Mouse (Mus musculus): ENCODE data around the gene Gm45713. TPM values are rescaled to one million over a fixed set of nuclear protein-coding genes. Genes with fewer than 3 reads are reported as not detected.

Gene Gm45713
- not detected for polyA plus RNA-seq (2014; fragmentation: Illumina TruSeq; extraction: RNeasy Lipid Tissue Mini Kit (QIAGEN cat#74804); ENCODE audit: low read depth, low replicate concordance)

DNA sequence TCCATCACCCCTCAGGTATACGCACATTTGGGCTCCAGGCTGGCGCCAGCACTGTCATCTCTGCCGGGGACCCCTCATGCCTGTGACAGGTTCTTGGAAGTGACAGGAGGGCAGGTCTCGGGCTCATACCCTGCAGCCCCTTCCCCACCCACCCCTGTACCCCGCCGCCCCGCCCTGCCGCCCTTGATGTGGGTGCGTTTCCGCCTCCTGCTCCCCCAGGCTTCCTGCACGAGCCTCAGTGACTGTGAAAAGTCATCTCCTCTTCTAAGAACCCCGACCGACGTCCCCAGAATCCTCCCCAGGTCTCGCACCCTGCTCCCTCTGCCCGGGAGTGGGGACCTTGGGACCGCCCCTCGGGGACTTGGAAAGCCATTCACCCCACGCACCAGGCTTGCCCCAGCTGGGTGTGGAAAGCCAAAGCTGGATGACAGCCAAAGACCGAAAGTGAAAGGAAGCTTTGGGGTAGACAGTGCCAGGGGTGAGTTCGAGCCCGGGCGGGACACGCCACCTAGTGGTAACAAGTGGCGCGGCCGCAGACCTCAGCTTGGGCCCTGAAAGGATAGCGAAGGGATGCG is at the start of gene Gm45713, which contains the start of gene Flt3l:
Gene Gm45713 (minus strand): TSS at position 239 of the 575 bp plus-strand sequence.
Gene Flt3l (minus strand): TSS at position 440 of the 575 bp plus-strand sequence.

DNA sequence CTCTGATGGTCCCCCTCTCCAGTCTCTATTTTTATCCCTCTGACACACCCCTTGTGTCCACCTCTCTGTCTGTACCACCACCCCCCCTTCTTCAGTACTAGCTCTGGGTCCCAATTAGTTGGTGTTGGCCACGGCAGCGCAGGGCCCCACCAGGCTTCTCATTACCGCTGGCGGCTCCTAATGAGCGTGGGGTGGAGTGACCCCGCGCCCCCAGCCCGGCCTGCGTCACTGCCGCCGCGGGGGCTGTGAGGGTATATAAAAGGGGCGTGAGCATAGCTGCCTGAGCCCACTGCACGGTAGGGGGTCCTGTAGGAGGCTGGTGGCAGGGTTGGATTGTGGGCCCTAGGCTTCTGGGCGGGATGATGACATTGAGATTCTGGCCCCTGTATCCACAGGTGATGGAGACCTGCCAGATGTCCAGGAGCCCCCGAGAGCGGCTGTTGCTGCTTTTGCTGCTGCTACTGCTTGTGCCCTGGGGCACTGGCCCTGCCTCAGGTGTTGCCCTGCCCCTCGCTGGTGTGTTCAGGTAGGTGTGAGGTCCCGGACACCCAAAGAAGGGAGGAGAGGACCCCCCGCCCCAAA is 45.0 kb upstream of the Gm45713 start, which contains the start of gene Pth2:
Gene Pth2 (plus strand): TSS at position 100 of the 582 bp plus-strand sequence.

DNA sequence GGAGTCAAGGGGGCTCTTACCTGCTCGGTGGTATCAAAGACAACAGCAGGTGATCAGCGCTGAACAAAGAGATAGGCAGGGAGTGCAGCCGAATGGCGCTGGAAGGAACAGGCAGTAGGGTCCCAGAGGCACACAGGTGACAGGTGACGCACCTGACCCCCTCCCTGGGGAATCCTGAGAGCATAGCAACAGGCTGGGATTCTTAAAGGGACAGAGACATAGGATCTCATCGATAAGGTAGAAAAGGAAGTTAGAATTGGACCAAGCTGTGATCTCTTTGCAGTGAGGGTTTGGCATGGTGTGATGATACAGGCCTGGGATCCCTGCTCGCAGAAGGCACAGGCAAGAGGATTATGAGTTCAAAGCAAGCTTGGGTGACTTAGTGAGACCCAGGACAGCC is 43.4 kb upstream of the Gm45713 start, which contains the start of gene Gfy:
Gene Gfy (minus strand): TSS at position 101 of the 400 bp plus-strand sequence.

DNA sequence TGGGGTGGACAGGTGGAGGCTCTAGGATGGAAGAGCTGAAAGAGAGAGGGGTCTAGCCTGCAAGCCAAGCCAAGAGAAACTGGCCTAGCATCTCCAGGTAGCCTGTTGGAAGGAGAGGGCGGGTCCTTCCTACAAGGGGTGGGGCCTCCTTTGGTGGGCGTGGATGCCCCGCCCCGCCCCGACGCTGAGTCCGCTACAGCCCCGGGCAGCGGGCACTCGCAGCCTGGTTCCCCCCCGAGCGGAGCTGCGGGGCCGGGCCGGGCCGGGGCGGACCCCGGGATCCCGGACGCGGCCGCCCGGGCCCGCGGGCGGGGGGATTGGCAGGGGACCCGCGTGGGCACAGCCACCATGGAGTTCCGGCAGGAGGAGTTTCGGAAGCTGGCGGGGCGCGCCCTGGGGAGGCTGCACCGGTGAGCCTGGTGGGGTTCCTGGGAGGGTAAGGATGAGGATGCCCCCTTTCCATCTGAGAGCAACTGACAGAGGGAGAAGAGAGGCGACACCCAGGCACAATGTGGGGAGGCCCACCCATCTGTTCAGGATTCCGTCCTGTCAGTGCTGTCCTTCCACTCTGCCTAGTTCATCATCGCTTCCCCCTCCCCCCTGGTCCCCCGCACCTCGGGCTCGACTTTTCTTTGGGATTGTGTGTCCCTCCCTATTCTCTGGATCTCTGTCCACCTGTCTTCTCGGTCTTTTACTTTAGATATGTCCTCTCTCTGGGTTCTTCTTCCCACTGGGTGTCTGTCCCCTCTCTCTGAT is 27.9 kb upstream of the Gm45713 start, which contains the start of gene Slc17a7:
Gene Slc17a7 (plus strand): TSS at position 215 of the 756 bp plus-strand sequence.

DNA sequence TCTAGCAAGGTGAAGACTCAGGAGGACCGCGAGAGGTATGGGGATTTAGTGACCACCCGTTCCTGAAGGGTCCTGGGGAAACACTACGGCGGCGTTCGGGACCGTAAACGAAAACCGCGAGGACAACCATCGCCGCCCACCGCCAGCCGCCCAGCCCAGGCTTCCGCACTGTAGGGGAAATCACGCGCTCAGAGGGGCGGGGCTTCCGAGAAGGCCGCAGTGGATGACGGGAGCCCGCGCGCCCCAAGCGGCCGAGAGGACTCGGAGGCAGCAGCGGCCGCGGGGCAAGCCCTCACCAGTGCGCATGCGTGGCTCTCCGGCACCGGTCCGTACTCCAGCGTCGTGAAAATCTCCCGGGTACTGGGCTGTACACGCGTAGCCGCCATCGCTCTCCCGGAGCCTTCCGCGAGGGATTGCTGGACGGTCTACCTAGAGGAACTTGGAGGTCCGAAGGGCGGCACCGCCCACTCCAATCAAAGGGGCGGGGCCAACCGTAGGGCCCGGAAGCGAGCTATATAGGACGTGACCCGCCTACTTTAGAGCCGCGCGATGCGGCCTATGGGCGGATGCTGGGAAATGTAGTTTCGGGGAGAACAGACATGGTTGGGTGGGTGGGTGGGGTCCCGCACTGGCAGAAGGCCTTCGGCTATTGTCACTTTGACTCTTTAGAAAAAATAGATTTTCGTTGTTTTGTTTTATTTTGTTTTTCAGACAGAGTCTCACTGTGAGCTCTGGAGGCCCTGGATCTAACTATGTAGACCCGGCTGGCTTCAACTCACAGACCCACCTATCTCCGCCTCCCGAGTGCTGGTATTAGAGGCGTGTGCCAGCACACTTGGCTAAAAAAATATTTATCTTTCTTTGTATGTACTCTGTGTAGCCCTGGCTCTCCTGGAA is 18.3 kb upstream of the Gm45713 start, which contains the start of the genes Pih1d1 and Aldh16a1:
Gene Pih1d1 (plus strand): TSS at position 208 of the 897 bp plus-strand sequence.
Gene Aldh16a1 (minus strand): TSS at position 489 of the 897 bp plus-strand sequence.

DNA sequence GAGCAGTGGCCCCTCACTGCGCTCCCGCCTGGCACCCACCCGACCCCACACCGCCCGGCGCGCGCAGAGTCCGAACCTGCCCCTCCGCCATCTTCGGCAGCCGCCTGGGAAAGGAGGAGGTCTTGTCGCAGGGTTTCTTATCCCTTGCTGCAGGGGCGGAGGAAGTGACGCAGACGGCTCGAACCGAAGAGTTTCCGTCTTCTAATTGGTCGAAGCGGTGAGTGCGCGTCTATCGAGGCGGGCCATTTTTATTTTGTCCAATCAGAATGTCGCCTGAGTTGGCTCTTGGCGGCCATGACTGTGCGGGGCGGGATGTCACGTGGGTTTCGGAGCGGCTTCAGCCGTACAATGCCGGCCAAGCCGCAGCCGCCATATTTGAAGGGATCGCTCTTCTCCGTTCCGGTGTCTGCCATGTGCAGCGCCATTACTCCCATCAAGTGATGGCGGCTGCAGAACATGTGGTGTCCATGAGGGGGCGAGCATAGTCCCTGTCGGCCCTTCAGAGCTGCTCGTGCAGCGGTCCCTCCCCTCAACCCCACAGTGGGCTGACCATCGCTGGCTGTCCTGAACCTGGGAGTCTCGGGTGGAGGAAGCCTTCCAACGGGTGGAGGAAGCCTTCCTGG is 7.3 kb downstream of the Gm45713 start, which contains the start of gene Rpl13a:
Gene Rpl13a (minus strand): TSS at position 138 of the 623 bp plus-strand sequence.

DNA sequence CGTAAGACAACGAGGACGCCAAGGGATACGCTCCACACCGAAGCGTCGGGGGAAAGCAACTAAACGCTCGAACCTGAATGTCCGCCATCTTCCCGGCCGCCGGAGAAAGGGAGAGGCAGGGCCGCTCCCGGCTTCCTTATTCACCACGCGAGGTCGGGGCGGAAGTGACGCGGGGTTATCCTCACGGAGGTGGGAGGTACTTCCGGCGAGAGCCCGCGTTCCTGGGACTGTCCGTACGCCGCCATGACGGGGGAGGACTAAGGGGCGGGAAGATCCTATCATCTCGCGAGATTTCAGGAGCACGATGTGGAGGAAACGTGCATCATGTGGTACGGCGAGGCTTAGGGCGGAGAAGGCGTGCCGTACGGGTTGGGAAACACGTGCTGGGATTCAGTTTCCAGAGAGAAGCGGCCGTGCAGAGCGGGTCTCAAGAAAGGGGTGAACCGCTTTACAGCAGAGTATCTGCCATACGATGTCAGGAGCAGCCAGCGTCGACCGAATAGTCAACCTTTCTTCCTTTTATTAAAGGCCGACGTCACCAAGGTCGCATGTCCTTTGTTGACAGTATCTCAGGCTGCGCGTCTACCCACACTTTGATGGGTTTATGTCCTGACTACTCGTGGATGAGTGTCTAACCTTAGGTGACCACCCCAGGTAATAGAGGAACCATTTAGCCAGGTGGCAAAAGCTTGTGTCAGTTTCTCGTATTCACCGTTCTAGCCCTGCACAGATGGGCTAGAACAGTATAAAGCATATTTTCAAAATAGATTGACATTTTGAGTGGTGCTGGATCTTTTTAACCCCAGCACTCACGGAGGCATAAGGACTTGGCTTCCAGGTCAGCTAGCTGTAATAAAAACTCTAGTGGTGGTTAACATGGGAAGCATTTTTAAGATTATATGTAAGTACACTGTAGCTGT is 11.5 kb downstream of the Gm45713 start, which contains the start of gene Rps11:
Gene Rps11 (minus strand): TSS at position 216 of the 920 bp plus-strand sequence.

DNA sequence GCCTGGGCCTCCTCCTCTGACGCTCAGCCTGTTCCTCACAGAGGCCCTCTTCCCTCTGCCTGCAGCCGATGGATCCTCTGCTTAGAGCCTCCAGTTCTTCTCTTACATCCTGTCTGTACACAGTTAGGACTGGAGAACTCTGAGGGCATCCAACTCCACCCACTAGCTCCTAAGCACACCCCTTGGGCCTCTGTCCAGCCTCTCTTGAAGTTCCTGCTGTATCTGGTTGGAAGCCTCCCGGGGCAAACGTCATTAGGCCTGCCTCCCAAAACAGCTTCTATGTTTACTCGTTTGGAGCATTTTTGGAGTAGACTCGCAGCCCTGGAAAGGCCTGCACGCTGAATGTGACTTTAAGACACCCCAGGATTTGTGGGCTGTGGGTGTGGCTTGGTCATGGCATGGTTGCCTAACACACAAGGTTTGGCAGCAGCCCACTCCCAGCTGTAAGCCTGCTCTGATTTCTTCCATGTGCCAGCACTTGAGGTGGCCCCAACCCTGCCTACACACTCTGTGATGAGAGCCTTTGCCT is 32.3 kb downstream of the Gm45713 start, which contains the start of gene Fcgrt:
Gene Fcgrt (minus strand): TSS at position 200 of the 529 bp plus-strand sequence.

DNA sequence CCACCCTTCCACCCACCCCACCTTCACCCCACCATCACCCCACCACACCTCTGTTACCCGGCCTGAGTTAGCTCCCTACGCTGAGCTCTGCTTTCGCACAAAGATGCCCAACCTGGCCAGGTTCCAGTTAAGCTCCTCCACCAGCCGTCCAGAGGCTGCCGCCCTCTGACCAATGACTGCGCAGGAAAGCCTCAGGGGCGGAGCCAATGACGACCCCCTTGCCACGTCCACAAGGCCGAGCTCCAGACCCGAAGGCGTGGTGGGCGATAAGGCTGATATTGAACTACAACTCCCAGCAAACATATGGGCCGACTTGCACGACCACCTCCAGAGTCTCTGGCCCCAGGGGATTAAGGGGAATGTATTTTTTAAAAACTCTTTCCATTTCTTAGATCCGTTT is 44.0 kb downstream of the Gm45713 start, which contains the start of gene Rcn3:
Gene Rcn3 (minus strand): TSS at position 174 of the 400 bp plus-strand sequence.

Other genes starting within 250 kb of the Gm45713 start
- gene Med25, start 243.5 kb downstream of the Gm45713 start, polyA plus RNA-seq (2014; fragmentation: Illumina TruSeq; extraction: RNeasy Lipid Tissue Mini Kit (QIAGEN cat#74804); ENCODE audit: low read depth, low replicate concordance) = 4.0 TPM
- gene Fuz, start 240.2 kb downstream of the Gm45713 start, polyA plus RNA-seq (2014; fragmentation: Illumina TruSeq; extraction: RNeasy Lipid Tissue Mini Kit (QIAGEN cat#74804); ENCODE audit: low read depth, low replicate concordance) = 6.5 TPM
- 23.6 TPM for gene Ap2a1, start 206.7 kb downstream of the Gm45713 start, polyA plus RNA-seq (2014; fragmentation: Illumina TruSeq; extraction: RNeasy Lipid Tissue Mini Kit (QIAGEN cat#74804); ENCODE audit: low read depth, low replicate concordance)
- not detected for gene Tsks, start 193.0 kb downstream of the Gm45713 start, polyA plus RNA-seq (2014; fragmentation: Illumina TruSeq; extraction: RNeasy Lipid Tissue Mini Kit (QIAGEN cat#74804); ENCODE audit: low read depth, low replicate concordance)
- 0.70 TPM for gene Cpt1c, start 161.4 kb downstream of the Gm45713 start, polyA plus RNA-seq (2014; fragmentation: Illumina TruSeq; extraction: RNeasy Lipid Tissue Mini Kit (QIAGEN cat#74804); ENCODE audit: low read depth, low replicate concordance)
- gene Prmt1, start 149.7 kb downstream of the Gm45713 start, polyA plus RNA-seq (2014; fragmentation: Illumina TruSeq; extraction: RNeasy Lipid Tissue Mini Kit (QIAGEN cat#74804); ENCODE audit: low read depth, low replicate concordance) = 9.0 TPM
- 24.6 TPM for gene Irf3, start 138.6 kb downstream of the Gm45713 start, polyA plus RNA-seq (2014; fragmentation: Illumina TruSeq; extraction: RNeasy Lipid Tissue Mini Kit (QIAGEN cat#74804); ENCODE audit: low read depth, low replicate concordance)
- not detected for gene Bcl2l12, start 137.5 kb downstream of the Gm45713 start, polyA plus RNA-seq (2014; fragmentation: Illumina TruSeq; extraction: RNeasy Lipid Tissue Mini Kit (QIAGEN cat#74804); ENCODE audit: low read depth, low replicate concordance)
- 4.1 TPM for gene Scaf1, start 119.9 kb downstream of the Gm45713 start, polyA plus RNA-seq (2014; fragmentation: Illumina TruSeq; extraction: RNeasy Lipid Tissue Mini Kit (QIAGEN cat#74804); ENCODE audit: low read depth, low replicate concordance)
- gene Rras, start 118.3 kb downstream of the Gm45713 start, polyA plus RNA-seq (2014; fragmentation: Illumina TruSeq; extraction: RNeasy Lipid Tissue Mini Kit (QIAGEN cat#74804); ENCODE audit: low read depth, low replicate concordance) = 5.8 TPM
- 0.41 TPM for gene Prr12, start 83.3 kb downstream of the Gm45713 start, polyA plus RNA-seq (2014; fragmentation: Illumina TruSeq; extraction: RNeasy Lipid Tissue Mini Kit (QIAGEN cat#74804); ENCODE audit: low read depth, low replicate concordance)
- gene Nosip, start 73.8 kb downstream of the Gm45713 start, polyA plus RNA-seq (2014; fragmentation: Illumina TruSeq; extraction: RNeasy Lipid Tissue Mini Kit (QIAGEN cat#74804); ENCODE audit: low read depth, low replicate concordance) = 7.3 TPM
- gene Prrg2, start 73.6 kb downstream of the Gm45713 start, polyA plus RNA-seq (2014; fragmentation: Illumina TruSeq; extraction: RNeasy Lipid Tissue Mini Kit (QIAGEN cat#74804); ENCODE audit: low read depth, low replicate concordance) = 3.9 TPM
- gene Rcn3, start 44.0 kb downstream of the Gm45713 start, polyA plus RNA-seq (2014; fragmentation: Illumina TruSeq; extraction: RNeasy Lipid Tissue Mini Kit (QIAGEN cat#74804); ENCODE audit: low read depth, low replicate concordance) = not detected
- 21.6 TPM for gene Fcgrt, start 32.4 kb downstream of the Gm45713 start, polyA plus RNA-seq (2014; fragmentation: Illumina TruSeq; extraction: RNeasy Lipid Tissue Mini Kit (QIAGEN cat#74804); ENCODE audit: low read depth, low replicate concordance)
- gene Rps11, start 11.8 kb downstream of the Gm45713 start, polyA plus RNA-seq (2014; fragmentation: Illumina TruSeq; extraction: RNeasy Lipid Tissue Mini Kit (QIAGEN cat#74804); ENCODE audit: low read depth, low replicate concordance) = 313 TPM
- 287 TPM for gene Rpl13a, start 7.5 kb downstream of the Gm45713 start, polyA plus RNA-seq (2014; fragmentation: Illumina TruSeq; extraction: RNeasy Lipid Tissue Mini Kit (QIAGEN cat#74804); ENCODE audit: low read depth, low replicate concordance)
- gene Flt3l, start 201 bp upstream of the Gm45713 start, polyA plus RNA-seq (2014; fragmentation: Illumina TruSeq; extraction: RNeasy Lipid Tissue Mini Kit (QIAGEN cat#74804); ENCODE audit: low read depth, low replicate concordance) = 11.4 TPM
- 2.8 TPM for gene Pih1d1, start 18.1 kb upstream of the Gm45713 start, polyA plus RNA-seq (2014; fragmentation: Illumina TruSeq; extraction: RNeasy Lipid Tissue Mini Kit (QIAGEN cat#74804); ENCODE audit: low read depth, low replicate concordance)
- gene Aldh16a1, start 18.4 kb upstream of the Gm45713 start, polyA plus RNA-seq (2014; fragmentation: Illumina TruSeq; extraction: RNeasy Lipid Tissue Mini Kit (QIAGEN cat#74804); ENCODE audit: low read depth, low replicate concordance) = 2.0 TPM
- gene Slc17a7, start 27.7 kb upstream of the Gm45713 start, polyA plus RNA-seq (2014; fragmentation: Illumina TruSeq; extraction: RNeasy Lipid Tissue Mini Kit (QIAGEN cat#74804); ENCODE audit: low read depth, low replicate concordance) = not detected
- not detected for gene Gfy, start 43.3 kb upstream of the Gm45713 start, polyA plus RNA-seq (2014; fragmentation: Illumina TruSeq; extraction: RNeasy Lipid Tissue Mini Kit (QIAGEN cat#74804); ENCODE audit: low read depth, low replicate concordance)
- gene Pth2, start 44.8 kb upstream of the Gm45713 start, polyA plus RNA-seq (2014; fragmentation: Illumina TruSeq; extraction: RNeasy Lipid Tissue Mini Kit (QIAGEN cat#74804); ENCODE audit: low read depth, low replicate concordance) = not detected
- gene Ccdc155, start 68.7 kb upstream of the Gm45713 start, polyA plus RNA-seq (2014; fragmentation: Illumina TruSeq; extraction: RNeasy Lipid Tissue Mini Kit (QIAGEN cat#74804); ENCODE audit: low read depth, low replicate concordance) = not detected
- not detected for gene Dkkl1, start 75.9 kb upstream of the Gm45713 start, polyA plus RNA-seq (2014; fragmentation: Illumina TruSeq; extraction: RNeasy Lipid Tissue Mini Kit (QIAGEN cat#74804); ENCODE audit: low read depth, low replicate concordance)
- 2.2 TPM for gene Tead2, start 79.5 kb upstream of the Gm45713 start, polyA plus RNA-seq (2014; fragmentation: Illumina TruSeq; extraction: RNeasy Lipid Tissue Mini Kit (QIAGEN cat#74804); ENCODE audit: low read depth, low replicate concordance)
- gene Cd37, start 102.9 kb upstream of the Gm45713 start, polyA plus RNA-seq (2014; fragmentation: Illumina TruSeq; extraction: RNeasy Lipid Tissue Mini Kit (QIAGEN cat#74804); ENCODE audit: low read depth, low replicate concordance) = 0.52 TPM
- not detected for gene Slc6a16, start 104.9 kb upstream of the Gm45713 start, polyA plus RNA-seq (2014; fragmentation: Illumina TruSeq; extraction: RNeasy Lipid Tissue Mini Kit (QIAGEN cat#74804); ENCODE audit: low read depth, low replicate concordance)
- gene Slc6a21, start 141.3 kb upstream of the Gm45713 start, polyA plus RNA-seq (2014; fragmentation: Illumina TruSeq; extraction: RNeasy Lipid Tissue Mini Kit (QIAGEN cat#74804); ENCODE audit: low read depth, low replicate concordance) = not detected
- 0.29 TPM for gene Trpm4, start 197.5 kb upstream of the Gm45713 start, polyA plus RNA-seq (2014; fragmentation: Illumina TruSeq; extraction: RNeasy Lipid Tissue Mini Kit (QIAGEN cat#74804); ENCODE audit: low read depth, low replicate concordance)
- gene Hrc, start 199.1 kb upstream of the Gm45713 start, polyA plus RNA-seq (2014; fragmentation: Illumina TruSeq; extraction: RNeasy Lipid Tissue Mini Kit (QIAGEN cat#74804); ENCODE audit: low read depth, low replicate concordance) = 0.87 TPM
- gene Ppfia3, start 230.8 kb upstream of the Gm45713 start, polyA plus RNA-seq (2014; fragmentation: Illumina TruSeq; extraction: RNeasy Lipid Tissue Mini Kit (QIAGEN cat#74804); ENCODE audit: low read depth, low replicate concordance) = not detected
- not detected for gene Lin7b, start 234.4 kb upstream of the Gm45713 start, polyA plus RNA-seq (2014; fragmentation: Illumina TruSeq; extraction: RNeasy Lipid Tissue Mini Kit (QIAGEN cat#74804); ENCODE audit: low read depth, low replicate concordance)